Mouse (Mus musculus) cerebellum, adult 18-20 months (tissue): Measurements from ENCODE around the gene Erh.

ENCODE experiments used
- DNase-seq, 2 experiments: peaks; one replicate each; pipeline ENCODE4 v3.0.0; 2021

Erh gene

DNA sequence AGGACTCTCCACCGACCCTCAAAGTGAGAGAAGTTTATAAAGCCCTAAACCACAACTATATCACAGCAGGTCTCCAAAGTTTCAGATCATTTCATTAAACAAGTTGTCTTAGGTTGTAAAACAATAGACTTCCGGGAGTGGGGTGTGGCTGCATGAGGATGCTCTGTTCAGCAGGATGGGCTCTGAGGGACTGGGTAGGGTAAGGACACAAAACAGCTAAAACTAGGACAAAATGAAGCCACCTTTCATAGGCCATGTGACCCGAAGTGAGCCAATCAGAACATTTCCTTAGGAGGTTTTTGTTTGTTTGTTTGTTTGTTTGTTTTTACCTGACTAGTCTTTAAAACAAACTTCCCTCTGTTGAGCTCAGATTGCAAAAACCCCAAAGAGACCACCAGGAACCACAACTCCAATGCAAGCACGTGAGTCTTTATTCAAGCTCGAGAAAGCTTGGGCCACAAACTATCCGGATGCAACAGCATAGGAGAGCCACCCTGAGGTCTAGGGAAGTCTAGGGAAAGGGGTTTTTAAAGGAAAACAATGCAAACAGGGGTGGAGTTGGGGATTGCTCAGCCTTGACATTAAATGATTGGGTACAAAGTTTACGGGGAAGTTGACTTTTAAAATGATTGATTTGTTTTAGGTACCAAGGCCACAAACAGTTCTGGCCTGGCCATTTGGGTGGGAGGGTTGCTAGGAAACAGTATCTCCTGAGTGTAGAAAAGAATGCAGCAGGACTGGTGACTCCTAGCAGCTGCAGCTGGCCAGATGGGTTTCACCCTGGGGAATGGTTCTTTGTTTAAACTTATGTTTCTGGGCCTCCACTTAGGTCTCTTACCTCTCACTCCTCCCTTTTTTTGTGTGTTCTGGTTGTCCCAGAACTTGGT lies 28.5 kb downstream of the Erh start:
- DNase-seq = no peak

DNA sequence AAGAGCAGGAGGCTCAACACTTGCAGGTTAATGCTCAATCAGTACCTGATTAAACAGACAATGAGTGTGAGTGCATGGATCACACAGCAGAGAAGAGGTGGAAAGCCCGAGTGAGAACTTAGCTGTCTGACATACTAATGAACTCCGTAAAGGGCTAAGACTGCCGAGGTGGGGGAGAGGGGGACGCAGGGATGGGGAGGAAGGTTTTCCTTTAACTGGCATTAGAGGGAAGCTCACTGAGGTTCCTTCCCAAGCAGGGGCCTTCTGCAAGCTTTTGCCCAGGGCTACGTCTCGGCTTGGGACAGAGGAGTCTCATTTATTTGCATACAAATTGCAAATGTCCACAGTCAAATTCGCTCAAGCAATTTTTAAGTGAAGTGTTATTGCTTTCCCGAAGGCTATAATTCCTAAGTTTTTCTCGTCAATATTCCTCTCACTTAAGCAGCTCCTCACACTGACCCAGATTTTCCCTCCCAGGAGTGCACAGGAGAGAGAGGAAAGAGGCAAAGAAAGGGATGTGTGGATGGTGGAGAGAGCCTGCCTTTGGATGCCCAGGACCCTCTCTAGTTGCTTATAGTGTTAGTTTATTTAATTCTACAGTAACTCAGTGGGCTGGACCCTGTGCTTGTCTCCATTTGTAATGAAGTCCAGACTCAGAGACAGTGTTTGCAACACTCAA lies 31.9 kb downstream of the Erh start:
- no peak for DNase-seq

DNA sequence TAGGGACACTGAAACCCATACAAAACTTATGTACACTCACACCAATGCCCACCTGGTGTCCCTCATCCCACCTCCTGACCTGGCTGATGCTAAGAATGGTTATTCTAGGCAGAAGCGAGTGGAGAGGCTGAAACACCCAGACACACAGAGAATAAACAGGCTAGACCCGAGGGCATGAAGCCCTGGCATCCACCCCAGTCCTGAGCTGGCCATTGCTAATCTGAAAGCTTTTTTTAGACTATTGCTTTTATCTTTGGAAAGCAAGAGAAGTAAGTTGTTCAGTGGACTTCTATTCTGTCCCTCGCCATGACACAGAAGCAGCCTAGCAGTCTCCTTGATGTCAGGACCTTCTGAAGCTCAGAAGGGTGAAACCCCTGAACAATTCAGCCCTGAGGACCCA lies 34.2 kb downstream of the Erh start:
- DNase-seq = no peak

GRCm38 (mm10) chr12:80608576-80608975 lies 35.6 kb downstream of the Erh start:
- no peak for DNase-seq

DNA sequence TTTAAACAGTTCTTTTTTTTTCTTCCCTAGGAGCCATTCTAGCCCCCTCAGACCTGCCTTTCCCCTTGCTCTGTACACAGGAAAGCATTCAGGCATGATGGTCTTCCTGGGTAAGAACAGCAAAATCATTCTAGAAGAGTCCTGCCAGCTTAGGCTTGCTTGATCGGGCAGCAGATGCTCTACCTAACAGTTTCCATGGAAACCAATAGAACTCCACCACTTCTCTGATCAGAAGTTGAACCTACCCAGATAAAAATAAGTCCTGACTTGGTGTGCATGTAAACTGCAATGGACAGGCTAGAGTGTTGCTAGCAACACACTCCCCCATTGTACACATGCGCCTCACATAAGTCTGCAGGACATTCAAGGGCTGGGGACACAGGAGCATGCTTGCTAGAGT lies 39.9 kb downstream of the Erh start:
- DNase-seq = no peak

DNA sequence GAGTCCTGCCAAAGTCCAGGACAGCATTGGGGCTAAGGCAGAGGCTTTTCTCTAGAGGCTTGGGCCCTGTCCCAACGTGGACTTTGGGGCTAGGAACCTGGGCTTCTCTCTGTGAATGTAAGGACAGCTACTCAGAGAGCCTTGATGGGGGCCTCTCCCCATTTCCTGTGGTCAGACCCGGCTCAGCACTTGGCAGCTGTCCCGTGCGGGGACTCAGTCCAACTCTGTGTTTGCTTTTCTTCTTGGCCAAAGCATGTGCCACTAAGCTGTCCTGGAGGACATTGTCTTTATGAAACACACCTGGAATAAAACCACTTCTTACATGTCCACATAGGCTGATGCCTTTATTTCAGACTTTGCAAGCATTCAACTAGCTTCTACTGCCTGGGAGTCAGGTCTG lies 40.6 kb downstream of the Erh start:
- DNase-seq = no peak

DNA sequence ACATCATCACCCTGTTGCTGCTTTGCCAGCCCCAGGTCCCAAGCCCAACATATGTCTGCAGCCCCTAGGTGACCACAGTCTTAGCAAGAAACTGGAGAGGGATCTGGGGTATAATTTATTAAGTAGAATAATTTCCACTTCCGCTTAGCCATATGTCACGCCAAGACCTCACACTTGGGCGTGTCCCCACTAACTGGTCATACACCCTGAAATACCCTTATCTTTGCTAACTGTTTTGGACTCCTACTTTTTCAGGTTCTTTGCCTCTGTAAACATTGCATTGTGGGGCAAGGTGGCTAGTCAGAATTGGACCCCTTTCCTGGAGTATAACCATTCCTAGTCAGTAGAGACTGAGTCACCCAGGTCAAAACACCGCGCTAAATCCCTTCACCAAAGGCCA lies 41.7 kb downstream of the Erh start:
- no peak for DNase-seq

DNA sequence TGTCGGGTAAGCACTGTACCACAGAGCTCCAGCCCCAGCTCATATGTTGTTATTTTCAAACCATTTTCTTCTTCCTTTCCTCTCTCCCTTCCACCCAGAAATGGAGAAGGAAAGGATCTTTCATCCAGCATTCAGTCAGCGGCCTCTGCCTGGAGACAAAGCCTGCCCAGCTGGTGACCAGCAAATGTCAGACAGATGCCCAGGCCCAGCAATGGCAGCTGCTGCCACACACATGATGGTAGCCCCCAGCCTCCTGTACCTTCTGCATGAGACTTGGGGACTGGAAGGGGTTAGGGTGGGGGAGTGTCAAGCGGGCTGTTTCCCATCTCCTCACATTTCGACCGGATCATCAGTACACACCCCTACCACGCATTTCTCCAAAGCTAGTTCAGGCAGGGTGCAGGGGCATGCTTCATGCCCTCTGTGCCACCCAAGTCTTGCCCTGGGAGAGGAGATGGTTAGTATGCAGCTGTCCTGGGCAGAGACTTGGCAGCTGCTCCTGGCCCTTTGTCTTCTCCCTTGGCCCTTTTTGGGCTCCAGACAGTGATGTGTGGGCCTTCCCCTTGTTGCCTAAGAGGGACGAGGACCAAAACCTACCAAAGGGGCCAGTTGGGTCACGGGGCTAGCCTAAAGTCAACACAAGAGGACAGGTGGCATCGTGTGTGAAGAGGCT lies 42.4 kb downstream of the Erh start:
- DNase-seq = peak in 1 of 2 experiments; percentile 9

DNA sequence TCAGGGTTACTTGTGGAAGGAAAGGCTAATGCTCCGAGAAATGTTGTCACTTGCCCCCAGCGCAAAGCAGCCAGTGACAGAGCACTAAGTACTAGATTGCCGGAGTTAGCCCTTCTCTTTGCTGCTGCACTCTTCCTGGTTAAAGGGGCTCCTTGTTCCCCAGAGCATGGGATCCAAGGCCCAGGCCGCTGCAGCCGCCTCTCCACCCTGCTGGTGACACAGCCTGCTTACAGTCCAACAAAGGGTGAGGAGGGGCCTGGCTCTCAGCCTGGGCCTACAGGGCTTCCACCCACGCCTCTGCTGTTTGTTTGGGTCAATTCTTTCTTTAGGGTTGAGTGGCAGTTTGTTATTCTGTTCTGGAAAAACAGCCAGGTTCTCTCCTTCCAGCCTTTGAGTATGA lies 45.4 kb downstream of the Erh start:
- DNase-seq = peak; percentile 30 to 45

- no peak for DNase-seq
Measured at GRCm38 (mm10) chr12:80598236-80598635, 45.9 kb downstream of the Erh start.

- no peak for DNase-seq
Measured at GRCm38 (mm10) chr12:80595968-80596367, 48.2 kb downstream of the Erh start.

DNA sequence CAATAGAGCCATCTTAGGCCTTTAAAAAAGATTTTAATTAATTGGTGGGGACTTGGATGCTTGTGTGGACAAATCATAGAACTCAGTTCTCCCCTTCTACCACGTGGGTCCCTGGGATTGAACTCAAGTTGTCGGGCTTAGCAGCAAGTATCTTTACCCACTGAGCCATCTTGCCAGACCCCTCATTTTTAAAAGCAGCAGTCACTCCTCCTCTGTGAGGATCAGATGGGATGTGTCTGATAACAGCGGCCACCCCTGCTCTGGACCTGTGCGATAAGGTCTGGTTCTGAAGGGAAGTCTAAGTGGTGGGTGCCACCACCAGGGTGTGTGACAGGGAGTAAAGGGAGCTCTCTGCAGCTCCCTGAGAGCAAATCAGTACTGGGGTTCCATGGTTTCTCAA lies 48.6 kb downstream of the Erh start:
- DNase-seq = no peak

- no peak for DNase-seq
Measured at GRCm38 (mm10) chr12:80594781-80595180, 49.4 kb downstream of the Erh start.

DNA sequence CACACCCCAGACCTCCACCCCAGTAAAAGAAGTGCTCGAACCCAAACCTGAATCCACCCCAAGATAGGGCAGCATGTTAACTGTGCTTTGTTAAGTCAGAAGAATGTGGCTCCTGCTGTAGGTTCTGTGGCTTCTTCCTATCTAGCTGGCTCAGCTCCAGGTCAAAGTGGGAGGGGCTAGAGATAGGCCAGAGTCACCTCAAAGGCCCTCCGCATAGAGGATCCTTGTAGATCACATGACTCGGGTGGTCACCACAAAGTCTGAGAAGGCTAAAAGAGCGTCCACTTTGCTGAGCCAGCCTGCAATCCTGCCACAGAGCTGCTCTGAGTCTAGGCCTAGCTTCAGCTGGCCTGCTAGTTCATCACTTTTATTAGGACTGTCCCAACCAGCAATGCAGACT lies 50.0 kb downstream of the Erh start:
- no peak for DNase-seq

GRCm38 (mm10) chr12:80584973-80585372 lies 59.2 kb downstream of the Erh start:
- DNase-seq = peak; percentile 17 to 22
